Mouse (Mus musculus): Measurements from ENCODE around the gene Usp32.
A peak's percentile ranks its signal among the peaks of the same experiment; 100 is the strongest.
"Not testable (repeated sequence)": the region's sequence is repeated elsewhere in the genome, so short reads cannot be mapped to it uniquely, and the experiment has no call there.

Usp32 gene

DNA sequence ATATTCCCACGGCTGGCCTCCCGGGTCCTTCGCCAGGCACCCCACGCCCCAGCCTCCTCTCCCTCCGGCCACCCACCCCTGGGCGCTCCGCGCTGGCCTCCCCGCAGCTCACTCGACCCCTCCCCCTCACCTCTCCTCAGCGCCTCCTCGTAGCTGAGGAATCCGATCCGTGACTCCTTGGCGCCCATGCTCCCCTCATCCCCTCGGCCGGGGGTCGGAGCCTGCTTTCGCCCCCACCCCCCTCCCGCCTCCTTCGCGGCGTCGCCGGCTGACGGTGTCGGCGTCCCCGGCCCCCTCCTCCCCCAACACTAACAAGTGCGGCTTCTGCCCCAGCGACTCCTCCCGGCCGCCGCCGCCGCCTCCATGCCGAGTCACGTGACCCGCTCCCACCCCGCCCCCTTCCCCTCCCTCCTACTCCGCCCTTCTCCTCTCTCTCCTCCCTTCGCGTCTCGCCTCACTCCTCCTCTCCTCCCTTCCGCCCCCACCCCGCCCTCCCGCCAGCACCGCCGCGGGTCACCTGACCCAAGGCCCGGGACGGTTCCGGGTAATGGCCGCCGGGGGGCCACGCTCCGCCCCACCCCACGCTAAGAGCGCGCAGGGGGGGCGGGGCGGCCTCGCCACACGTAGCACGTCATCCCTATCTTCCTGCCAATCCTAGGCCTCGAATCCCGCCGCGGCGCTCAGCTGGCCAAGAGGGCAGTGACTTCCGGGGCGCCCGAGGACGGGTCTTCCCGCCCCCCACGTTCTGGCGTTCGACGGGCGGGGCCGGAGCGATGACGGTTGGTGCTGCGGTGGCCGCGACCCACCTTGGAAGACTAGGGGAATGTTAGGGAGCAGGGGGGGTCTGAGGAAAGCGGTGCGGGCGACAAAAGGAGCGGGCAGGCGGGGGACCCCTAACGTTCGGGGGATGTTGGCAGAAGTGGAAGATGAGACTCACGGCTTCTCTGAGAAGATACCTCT, at the start of gene Usp32:
Usp32 (minus strand) TSS at position 581 of the 960 bp plus-strand sequence.
- DNase-seq: peak; percentile 97 to 99

DNA sequence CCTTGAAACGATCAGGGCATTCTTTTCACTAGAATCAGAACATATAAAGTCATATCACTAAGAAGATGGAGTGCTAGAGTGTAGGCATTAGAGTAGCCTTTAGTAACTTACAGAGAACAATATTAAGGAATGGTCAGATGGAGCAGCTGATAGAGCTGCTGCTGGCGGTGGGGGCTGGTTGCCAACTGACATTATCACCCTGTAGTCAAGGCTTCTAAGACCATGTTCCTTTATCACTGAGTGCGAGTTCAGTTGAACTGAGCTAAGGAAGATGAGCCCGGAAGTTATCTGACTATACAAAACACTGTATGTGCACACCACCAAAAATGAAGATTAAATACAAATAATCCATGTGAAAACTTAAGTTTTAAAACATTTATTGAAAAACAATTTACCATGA, 49.1 kb upstream of the Usp32 start:
- DNase-seq: no peak

DNA sequence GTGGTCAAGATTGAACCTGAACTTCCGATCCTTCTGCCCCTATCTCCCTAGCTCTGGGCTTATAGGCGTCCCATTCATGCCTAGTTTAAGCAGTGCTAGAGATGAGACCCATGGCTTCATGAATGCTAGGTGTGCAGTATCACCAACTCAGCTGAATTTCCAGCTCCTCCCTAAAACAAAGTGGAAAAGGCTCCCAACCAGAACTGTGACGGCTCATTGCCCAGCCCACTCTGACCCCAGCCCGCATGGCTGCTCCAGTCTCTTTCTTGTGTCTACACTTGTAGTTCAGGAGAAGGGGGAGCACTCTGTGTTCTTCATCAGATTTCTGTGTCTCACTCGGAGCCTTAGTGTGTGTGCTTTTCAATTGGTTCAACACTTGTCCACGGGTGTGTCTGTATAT, 44.9 kb upstream of the Usp32 start:
- no peak for DNase-seq

DNA sequence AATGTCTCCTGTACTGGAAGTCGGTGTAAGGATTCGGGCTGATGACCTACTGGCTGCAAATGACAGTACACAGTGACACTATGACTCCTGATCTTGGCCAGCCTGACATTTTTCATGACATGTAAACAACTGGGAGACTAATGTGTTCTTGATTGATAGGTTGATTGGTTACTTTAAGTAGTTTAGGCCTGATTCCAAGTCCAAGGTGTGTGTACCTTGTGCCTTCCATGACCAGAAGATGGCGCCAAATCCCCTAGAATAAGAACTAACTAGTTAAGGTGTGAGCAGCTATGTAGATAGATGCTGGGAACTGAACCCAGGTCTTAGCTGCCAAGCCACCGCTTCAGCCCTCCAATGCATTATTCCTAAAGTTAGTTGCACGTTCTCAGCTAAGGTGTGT, 44.1 kb upstream of the Usp32 start:
- DNase-seq: peak in 1 of 2 experiments; percentile 48

DNA sequence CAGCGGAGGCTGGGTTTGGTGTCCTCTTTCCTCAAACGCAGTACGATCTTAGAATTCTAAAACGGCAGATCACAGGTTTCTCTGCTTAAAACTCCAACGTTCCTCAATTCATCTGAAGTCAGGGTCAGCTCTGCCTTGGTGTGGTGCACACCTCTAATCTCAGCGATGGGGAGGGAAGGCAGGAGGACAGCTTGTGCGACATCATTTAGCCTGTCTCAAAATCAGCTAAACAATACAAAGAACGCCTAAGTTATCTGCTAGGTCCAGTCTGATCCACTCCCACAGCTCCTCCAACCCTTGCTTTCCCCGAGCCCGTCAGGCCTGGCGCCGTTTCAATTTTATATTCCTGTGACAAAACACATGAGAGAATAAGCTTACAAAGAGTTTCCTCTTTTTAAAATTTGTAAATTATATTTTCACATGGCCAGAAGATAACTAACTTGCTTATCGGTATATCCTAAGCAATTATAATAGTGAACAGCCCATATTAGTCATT, 43.4 kb upstream of the Usp32 start:
- no peak for DNase-seq

DNA sequence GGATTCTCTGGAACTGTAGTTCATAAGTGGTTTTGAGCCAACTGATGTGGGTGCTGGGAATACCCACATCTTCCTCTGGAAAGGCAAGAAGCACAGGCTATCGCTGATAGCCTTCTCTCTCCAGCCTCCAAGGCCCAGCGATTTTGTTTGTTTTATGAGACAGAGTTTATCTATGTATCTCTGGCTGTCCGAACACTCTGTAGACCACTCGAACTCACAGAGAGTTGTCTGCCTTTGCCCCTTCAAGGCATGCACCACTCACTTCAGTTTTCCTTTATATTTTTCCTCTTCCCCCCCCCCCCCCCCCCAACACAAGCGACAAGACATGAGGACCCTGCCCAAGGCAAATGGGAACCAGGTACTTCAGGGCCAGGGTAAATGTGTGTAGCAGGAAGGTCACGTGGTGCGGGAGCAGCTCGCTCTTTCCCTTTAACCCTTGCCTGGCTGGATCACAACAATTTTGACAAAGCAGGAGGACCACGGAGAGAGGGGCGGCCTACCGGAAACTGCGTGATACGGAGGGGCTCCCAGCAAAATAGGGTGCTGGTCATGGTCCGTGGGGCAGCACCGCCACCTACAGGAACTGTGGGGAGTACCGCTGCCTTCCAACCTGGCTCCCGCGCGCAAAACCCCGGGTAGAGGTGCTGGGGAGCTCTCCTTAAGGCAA, 42.8 kb upstream of the Usp32 start:
- DNase-seq: peak; percentile 81 to 83

DNA sequence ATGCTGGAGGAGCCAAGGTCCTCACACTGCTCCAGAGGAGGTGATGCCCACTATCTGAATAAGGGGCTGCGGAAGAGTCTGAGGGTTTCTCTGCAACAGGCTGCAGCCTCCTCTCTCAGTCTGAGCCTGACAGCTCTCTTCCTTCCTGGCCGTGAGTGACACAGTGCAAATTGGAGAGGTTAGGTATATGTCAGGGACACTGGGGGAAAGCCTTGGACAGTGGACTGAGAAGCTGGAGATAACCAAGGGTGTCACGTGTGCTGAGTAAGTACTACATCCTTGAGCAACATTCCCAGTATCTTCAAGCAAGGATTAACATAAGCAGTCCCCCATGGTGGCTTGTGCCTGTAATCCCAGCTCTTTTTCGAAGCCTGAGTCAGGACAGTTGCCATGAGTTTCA, 38.5 kb upstream of the Usp32 start:
- no peak for DNase-seq

DNA sequence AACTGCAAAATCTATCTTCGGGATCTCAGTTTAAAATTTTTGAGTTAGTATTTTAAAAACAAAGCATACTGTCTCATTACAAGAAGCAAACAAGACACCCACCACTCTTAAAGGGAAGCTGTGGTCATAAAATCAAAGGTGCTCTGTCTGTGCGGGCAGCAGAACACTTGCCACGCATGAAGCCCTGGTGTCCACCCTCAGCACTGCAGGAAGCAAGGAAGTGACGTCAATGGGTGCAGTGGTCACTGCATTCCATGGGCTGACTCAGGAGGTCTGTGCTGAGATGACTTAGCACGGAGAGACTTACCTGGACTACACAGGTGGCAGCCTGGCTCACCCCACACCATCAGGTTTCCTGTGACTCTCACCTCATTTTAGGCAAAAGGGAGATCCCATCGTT, 37.8 kb upstream of the Usp32 start:
- no peak for DNase-seq

DNA sequence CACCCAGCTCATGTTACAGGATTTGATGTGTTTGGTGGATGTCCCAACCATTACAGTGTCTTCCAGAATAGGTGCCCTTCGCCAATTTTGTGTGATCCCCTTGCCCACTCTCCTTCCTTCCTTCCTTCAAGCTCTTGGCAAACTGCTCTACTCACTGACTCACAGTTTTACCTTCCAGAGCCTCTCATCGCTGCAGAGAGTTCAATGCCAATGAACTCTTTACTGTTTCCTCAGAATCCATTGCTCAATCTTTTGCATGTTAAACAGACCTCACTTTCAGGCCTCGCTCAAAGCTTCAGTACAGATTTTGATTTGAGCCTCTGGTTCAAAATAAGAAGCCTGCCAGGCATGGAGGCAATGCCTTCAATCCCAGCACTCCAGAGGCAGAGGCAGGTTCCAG, 36.0 kb upstream of the Usp32 start:
- DNase-seq: no peak

DNA sequence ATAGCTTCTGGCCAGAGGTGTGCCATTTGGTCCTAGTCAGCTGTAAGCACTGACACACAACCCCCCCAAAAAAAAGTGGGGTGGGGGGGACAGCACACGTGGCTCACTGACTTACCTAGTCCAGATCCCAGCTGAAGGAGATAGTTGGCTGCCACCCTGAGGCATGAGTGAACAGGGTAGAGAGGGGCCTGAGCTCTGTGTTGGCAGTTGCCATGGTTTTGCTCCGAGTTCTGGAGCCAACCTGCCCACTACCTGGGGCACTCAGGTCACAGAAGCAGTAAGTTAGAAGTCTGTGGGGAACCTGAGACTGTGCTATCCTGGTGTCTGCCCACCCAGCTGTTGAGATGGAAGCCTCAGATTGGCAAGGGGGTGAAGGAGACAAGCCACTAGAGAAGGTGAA, 30.9 kb upstream of the Usp32 start:
- DNase-seq: no peak

DNA sequence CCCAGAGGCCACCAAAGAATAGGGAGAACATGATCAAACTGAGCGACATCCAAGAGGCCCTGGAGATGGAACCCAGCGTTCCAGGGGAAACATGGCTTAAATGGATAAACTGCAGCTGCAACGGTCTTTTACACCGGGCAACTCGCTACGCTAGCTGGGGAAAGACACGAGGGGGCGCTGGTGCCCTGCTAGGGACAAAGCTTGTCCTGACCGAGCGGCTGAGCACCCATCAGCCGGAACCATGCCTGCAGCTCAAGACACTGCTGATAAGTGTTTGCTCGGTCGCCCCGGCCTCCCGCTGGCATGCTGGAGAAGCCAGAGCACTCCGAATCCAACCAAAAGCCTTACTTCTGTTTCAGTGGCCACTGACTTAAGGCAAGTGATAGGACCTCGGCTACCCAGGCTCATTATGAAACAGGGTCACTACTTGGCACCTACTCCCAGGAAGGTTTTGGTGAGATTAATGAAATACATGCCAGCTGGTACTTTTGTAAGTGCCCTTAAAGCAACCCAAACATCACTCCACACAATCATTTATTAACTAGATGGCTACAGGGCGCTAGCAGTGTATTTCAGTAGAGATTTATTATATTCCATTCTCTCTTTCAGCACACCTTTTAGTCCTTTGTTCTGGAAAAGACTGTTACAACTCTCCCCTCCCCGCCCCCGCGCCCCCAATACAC, 30.2 kb upstream of the Usp32 start, which contains the start of gene 1700125H20Rik:
1700125H20Rik (plus strand) TSS at position 347 of the 683 bp plus-strand sequence.
- DNase-seq: peak; percentile 91 to 92

DNA sequence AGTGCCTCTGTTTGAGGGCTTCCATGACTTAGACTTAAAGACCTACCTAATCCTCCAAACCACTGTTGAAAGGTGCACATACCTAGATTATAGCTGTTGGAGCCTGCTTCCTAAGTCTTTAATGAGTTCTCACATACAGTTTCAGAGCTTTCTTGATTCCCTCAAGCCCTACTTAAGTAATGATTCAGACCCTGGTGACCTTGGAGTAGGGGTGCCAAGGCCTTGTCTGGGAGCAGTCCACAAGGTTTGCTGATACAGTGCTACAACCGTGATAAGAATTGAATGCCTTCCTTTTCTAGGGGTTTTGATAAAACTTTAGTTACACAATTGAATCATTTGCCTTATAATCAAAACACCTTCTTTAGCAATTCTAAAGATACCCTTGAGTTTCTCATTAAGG, 27.5 kb upstream of the Usp32 start:
- no peak for DNase-seq

DNA sequence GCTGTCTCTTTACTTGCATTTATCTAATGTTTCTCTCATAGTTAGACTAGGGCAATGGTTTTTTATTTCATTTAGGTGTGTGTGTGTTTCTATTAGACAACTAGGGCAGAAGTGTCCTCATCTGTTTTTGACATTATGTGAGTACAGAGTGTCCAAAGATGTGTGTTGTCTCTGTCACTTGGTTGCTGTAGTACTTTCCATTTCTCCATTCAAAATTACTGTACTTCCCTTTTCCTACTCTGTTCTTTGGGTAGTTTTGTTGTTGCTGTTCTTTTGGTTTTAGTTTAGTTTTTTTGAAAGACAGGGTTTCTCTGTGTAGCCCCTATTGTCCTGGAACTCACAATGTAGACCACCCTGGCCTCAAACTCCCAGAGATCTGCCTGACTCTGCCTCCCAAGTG, 24.4 kb upstream of the Usp32 start:
- no peak for DNase-seq

DNA sequence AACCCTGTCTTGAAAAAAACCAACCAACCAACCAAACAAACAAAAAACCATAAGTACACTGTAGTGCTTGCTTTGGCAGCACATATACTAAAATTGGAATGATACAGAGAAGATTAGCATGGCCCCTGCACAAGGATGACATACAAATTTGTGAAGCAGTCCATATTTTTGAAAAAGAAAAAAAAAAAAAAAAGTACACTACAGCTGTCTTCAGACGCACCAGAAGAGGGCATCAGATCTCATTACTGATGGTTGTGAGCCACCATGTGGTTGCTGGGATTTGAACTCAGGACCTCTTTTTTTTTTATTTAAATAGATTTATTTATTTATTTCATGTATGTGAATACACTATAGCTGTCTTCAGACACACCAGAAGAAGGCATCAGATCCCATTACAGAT, 23.1 kb upstream of the Usp32 start:
- DNase-seq: not testable (repeated sequence)

DNA sequence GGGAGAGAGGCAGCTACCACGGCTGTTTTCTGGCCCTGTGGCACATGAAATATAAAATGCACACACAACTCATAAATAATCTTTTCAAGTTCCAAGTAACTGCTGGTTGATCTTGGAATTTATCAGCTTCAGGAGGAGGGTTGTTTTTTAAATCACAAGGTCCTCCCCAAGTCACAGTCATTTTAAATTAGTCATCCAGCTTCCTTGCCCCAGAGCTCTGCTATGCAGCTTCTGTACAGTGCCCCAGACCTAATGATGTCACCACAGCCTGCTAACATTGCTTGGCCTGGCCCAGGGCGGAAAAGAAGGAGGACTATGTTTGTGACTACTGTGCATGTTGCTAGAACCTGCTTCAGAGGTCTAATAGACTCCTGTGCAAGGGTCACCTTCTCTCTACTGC, 17.3 kb upstream of the Usp32 start:
- no peak for DNase-seq

DNA sequence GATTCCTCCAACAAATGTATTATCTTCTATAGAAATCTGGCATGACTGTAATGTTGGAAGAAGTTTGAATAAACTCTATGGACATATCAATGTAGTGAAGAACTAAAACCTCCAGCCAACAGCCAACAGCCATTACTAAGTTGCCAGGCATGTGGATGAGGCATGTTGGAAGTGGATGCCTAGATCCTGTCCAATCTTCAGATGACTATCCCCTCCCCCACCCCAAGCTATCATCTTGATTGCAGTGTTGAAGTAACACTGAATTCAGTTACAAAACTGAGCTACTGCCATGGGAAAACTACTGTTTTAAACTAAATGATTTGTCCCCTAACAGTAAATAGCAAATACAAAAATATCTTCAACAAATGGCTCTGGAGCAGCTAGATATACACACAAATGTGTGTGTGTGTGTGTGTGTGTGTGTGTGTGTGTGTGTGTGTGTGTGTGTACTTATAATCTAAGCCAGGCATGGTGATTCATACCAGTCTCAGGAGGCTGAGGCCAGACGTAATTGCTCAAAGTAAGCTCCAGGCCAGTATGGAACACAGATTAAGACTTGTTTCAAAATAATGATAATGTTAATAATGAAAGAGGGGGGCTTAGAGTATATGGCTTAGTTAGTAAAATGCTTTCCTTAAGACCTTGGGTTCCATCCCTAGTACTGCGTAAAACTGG, 12.4 kb upstream of the Usp32 start:
- DNase-seq: no peak

DNA sequence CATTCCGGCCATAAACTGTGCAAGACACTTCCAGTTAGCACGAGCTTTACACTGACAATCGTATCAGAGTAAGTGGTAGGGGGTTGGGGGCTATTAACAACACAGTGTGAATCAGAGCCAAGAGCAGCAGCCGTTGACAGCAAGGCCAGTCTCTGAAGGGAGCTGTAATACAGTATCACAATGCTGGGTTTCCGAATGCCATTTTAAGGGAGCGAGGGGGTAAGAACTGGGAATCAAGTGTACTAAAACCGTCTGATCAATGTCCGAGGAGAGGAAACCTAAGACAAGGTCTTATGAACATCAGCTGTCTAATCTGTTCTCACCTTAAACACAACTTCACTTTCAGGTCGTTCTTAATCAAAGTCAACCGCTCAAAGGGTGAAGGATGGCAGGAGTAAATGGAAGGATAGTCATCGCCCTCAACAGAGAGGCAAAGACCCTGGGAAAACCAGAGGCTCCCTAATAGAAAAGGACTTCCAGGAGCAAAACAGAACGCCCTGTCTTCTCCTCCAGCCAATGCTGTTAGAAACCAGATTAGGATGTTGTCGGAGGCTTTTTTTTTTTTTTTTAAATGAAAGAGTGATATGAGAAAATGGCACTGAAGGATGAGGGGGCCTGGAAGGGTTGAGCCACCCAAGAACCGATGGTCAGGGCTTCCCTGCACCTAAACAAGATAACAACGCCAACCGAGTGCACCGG, 1.0 kb downstream of the Usp32 start:
- peak in 1 of 2 experiments; percentile 9 for DNase-seq

DNA sequence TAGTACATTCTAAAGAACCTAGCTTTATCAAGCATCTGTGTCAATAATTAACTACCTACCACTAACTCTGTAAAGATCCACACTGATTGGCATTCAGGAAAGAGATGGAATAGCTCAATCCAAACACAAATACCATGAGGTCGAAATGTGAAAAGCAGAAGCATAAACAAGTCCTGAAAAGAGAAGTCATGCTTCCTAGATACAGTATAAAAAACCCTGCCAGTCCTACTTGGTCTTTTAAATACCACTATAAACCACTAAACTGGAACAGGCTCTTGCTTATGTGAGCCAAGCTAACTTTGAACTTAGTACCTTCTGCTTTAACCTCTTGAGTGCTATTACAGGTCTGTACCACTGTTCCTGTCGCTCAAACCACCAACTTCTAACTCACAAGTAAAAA, 8.4 kb downstream of the Usp32 start:
- DNase-seq: no peak

DNA sequence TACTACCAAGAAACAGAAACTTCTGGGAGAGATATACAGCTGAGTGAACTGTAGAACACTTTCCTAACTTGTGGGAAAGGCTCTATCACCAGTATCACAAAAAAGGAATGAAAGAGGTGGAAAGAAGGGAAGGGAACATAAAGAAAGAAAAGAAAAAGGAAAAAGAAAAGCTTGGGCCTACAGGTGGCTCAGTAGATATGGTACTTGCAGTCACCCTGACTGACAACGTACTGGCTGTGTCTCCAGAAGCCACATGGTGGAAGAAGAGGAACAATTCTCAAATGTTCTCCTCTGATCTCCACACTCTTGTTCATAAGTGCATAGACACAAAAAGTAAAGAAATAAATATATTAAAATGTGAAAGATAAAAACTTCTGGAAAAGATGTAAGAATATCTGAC, 11.1 kb downstream of the Usp32 start:
- no peak for DNase-seq

DNA sequence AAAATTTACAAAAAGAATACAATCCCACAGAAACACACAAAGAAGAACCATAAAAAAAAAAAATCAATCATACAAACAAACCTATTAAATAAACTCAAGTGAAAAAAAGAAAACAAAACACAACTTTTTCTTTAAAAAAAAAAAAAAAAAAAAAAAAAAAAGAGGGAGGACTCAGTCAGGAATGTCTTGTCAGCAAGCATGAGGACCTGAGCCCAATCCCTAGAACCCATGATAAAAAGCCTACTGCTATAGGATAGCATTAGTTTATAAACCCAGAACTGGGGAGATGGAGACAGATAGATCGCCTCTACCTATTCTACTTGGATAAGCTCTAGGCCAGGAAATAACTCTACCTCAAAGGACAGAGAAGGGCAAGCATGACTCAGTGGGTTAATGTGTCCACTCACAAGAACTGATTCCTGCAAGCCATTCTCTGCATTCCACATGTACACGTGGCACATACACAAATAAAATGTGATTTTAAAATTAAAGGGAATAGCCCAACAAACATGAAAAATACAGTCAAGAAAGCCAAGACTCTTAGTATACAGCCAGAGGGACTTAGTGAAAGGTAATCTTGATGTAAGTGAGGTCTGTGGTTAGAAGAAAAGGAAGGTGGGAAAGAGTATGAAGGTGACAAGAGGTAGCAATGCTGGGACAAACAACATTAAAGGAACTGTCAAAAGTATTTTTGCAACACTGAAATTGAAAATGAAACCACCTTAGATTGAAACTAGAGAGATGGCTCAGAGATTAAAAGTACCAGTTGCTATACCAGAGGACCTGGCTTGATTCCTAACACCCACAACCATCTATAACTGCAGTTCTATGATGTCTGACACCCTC, 13.5 kb downstream of the Usp32 start:
- DNase-seq: no peak
